Mouse (Mus musculus) liver, embryonic 13.5 days (tissue): ENCODE results near the gene Pdf. TPM values are rescaled to one million over a fixed set of nuclear protein-coding genes. Genes with fewer than 3 reads are reported as not detected.

ENCODE experiments used
- ATAC-seq: fragments of 200-750 bp; cut with Nextera tagmentation; 2 replicates; pipeline ENCODE4 v1.8.0; 2017; ENCODE audit warnings: low read depth, mild to moderate bottlenecking, moderate number of reproducible peaks, moderate library complexity
- DNase-seq: peaks from one replicate; pipeline ENCODE4 v3.0.0; 2022
- H3K27ac ChIP-seq: fragments of 300-500 bp; sonication (generic); 2 replicates; pipeline ENCODE4 v1.5.1; 2015; ENCODE audit warnings: moderate library complexity, mild to moderate bottlenecking, inconsistent platforms
- H3K27me3 ChIP-seq: fragments of 300-500 bp; sonication (generic); 2 replicates; pipeline ENCODE4 v1.6.1; 2015; ENCODE audit warnings: mild to moderate bottlenecking, inconsistent platforms
- H3K36me3 ChIP-seq: fragments of 300-500 bp; sonication (generic); 2 replicates; pipeline ENCODE4 v1.6.1; 2015; ENCODE audit warnings: mild to moderate bottlenecking, inconsistent platforms
- H3K4me1 ChIP-seq: fragments of 300-500 bp; sonication (generic); replicated peaks from 2 replicates; pipeline ENCODE4 v1.6.1; 2015; ENCODE audit warnings: inconsistent platforms
- H3K4me2 ChIP-seq: fragments of 300-500 bp; sonication (generic); 2 replicates; pipeline ENCODE4 v1.6.1; 2015; ENCODE audit warnings: inconsistent platforms, mild to moderate bottlenecking, moderate library complexity
- H3K4me3 ChIP-seq: fragments of 300-500 bp; sonication (generic); replicated peaks from 2 replicates; pipeline ENCODE4 v1.5.1; 2015; ENCODE audit warnings: mild to moderate bottlenecking, inconsistent platforms
- H3K9ac ChIP-seq: fragments of 300-500 bp; sonication (generic); 2 replicates; pipeline ENCODE4 v1.6.1; 2015; ENCODE audit warnings: mild to moderate bottlenecking, inconsistent platforms
- H3K9me3 ChIP-seq: fragments of 300-500 bp; sonication (generic); replicated peaks from 2 replicates; pipeline ENCODE4 v1.6.1; 2016; ENCODE audit warnings: inconsistent platforms
- WGBS: fragments of 180-500 bp; shearing (Covaris S2); methylation state at CpG from one replicate; pipeline ENCODE4 v1.1.7; 2015; ENCODE audit not compliant: insufficient replicate concordance; 5-methylcytosine and 5-hydroxymethylcytosine counted together
- polyA plus RNA-seq: library from polyadenylated mRNA; unstranded; fragments of >200 nt; fragmentation: Nextera tagmentation; extraction: Ambion mirVana; gene quantifications from 2 replicates; pipeline ENCODE4 v1.2.1, GENCODE M21; 2015

Gene Pdf
- 26.1 and 26.4 TPM in 2 replicates for polyA plus RNA-seq

DNA sequence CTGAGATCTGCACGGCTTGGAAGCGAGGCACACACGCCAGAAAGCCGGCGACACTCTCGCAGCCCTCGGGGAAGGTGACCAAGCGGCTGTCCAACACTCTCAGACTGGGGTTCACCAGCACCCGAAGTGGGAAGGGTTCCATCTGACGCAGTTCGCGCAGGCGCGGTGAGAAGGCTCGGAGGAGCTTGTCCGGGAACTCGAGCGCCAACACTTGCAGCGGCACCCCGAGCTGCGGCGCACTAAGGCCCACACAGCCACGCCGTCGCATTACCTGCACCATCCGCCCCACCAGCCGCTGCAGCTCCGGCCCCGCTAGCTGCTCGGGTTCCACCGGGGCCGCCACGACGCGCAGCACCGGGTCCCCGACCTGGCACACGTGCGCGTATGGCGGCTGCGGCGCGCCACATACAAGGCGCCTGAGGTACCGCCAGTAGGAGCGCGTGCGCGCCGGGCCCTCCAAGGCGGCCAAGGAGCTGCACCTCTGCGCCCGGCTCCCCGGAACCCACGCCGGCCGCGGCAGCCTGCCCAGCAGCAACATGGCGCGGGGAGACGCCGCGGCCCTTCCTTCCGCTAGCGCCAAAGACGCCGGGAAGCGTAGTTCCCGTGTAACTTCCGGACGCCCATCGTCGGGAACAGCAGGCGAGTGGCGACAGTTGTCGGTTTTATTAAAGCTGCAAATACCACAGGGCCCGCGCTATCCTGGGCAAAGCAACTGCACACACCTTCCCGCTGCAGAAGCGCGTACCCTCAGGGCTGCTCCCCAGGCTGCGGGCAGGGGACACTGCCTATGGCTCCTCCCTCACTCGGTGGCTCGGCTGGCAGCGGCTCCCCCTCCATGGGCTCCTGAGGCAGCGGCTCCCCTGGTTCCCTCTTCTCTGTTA lies at the start of gene Pdf:
TSS of gene Pdf (minus strand) at position 554 of the 881 bp plus-strand sequence.
- ATAC-seq = peak; percentile 82

GRCm38 (mm10) chr8:107096366-107097036 lies 48.1 kb upstream of the Pdf start, which contains the start of gene Terf2:
Terf2 (minus strand) TSS chr8:107096547.
- H3K4me2 ChIP-seq = peak within 1 kb of the TSS; percentile 75
- peak within 1 kb of the TSS; percentile 95 for H3K9ac ChIP-seq
- no peaks in the 10 kb centered on the region for H3K9me3 ChIP-seq
- H3K4me1 ChIP-seq = peaks cover 26% of the 10 kb centered on the region
- peaks cover 21% of the 10 kb centered on the region for H3K36me3 ChIP-seq
- H3K27me3 ChIP-seq = no peaks in the 10 kb centered on the region
- WGBS = 3% methylated on average over 36 of the region's 39 CpGs
- peak; percentile 87 for DNase-seq
- peak; percentile 93 for ATAC-seq
- H3K4me3 ChIP-seq = peak within 1 kb of the TSS; percentile 83
- peak within 1 kb of the TSS; percentile 95 for H3K27ac ChIP-seq

More for the DNA sequence above, at the start of gene Pdf:
- Histone ChIP-seq H3K4me1 (peaks cover 43% of the 10 kb centered on the region), H3K4me3 (peak within 1 kb of the TSS; percentile 79), H3K9ac (peak within 1 kb of the TSS; percentile 85), H3K27ac (peak within 1 kb of the TSS; percentile 81), H3K27me3 (no peaks in the 10 kb centered on the region), H3K9me3 (no peaks in the 10 kb centered on the region), H3K4me2 (peak within 1 kb of the TSS; percentile 90), H3K36me3 (peaks cover 83% of the 10 kb centered on the region)
- peak; percentile 68 for DNase-seq
- WGBS = under 1% methylated on average over 87 of the region's 87 CpGs

- H3K27ac ChIP-seq = peak overlapping the region; percentile 95
- no peaks in the 10 kb centered on the region for H3K27me3 ChIP-seq
- peak overlapping the region; percentile 75 for H3K4me2 ChIP-seq
- no peaks in the 10 kb centered on the region for H3K9me3 ChIP-seq
- WGBS = under 1% methylated on average over 53 of the region's 53 CpGs
- H3K4me1 ChIP-seq = peaks cover 26% of the 10 kb centered on the region
- no peak for ATAC-seq
- DNase-seq = no peak
- peak overlapping the region; percentile 83 for H3K4me3 ChIP-seq
- peak overlapping the region; percentile 95 for H3K9ac ChIP-seq
- peaks cover 27% of the 10 kb centered on the region for H3K36me3 ChIP-seq
These were observed 47.4 kb upstream of the Pdf start for GRCm38 (mm10) chr8:107095717-107096365.

DNA sequence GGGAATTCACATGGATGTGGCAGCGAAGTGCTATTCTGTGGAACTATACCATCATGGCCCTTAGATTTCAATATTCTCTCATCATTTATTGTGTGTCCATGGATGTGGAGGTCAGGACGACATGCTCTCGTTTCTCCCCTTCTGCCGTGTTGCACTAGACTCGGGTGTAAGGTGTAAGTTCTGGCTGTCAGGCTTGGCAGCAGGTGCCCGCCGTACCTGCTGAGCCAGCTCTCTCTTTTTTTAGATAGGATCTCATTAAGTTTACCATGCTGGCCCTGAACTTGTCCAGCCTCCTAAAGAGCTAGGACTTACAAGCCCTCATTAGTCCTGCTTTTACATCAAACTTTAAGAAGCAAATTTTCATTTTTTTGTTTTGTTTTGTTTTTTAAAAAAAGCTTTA lies 42.1 kb upstream of the Pdf start:
- no peak overlapping the region for H3K4me3 ChIP-seq
- peaks cover 75% of the 10 kb centered on the region for H3K36me3 ChIP-seq
- H3K9me3 ChIP-seq = no peaks in the 10 kb centered on the region
- DNase-seq = no peak
- no peaks in the 10 kb centered on the region for H3K27me3 ChIP-seq
- 90% methylated on average over 7 of the region's 7 CpGs for WGBS
- H3K27ac ChIP-seq = no peak overlapping the region
- H3K4me1 ChIP-seq = peaks cover 20% of the 10 kb centered on the region
- no peak overlapping the region for H3K9ac ChIP-seq
- no peak overlapping the region for H3K4me2 ChIP-seq
- no peak for ATAC-seq

GRCm38 (mm10) chr8:107088526-107089063 lies 40.2 kb upstream of the Pdf start:
- Histone ChIP-seq H3K27ac (no peak overlapping the region), H3K36me3 (peaks cover 80% of the 10 kb centered on the region), H3K9me3 (no peaks in the 10 kb centered on the region), H3K9ac (no peak overlapping the region), H3K4me1 (peaks cover under 1% of the 10 kb centered on the region; the same call in 1 of the 2 replicates), H3K4me3 (no peak overlapping the region), H3K4me2 (no peak overlapping the region), H3K27me3 (no peaks in the 10 kb centered on the region)
- WGBS = 90% methylated on average over 5 of the region's 5 CpGs
- DNase-seq (no peak), ATAC-seq (no peak)

- Histone ChIP-seq H3K36me3 (peaks cover 82% of the 10 kb centered on the region), H3K9me3 (no peaks in the 10 kb centered on the region), H3K27ac (no peak overlapping the region), H3K27me3 (no peaks in the 10 kb centered on the region), H3K4me2 (no peak overlapping the region), H3K4me1 (no peaks in the 10 kb centered on the region), H3K4me3 (no peak overlapping the region), H3K9ac (no peak overlapping the region)
- ATAC-seq (no peak), DNase-seq (no peak)
- WGBS = 93% methylated on average over 5 of the region's 5 CpGs
These were observed 37.6 kb upstream of the Pdf start for GRCm38 (mm10) chr8:107086018-107086417.

DNA sequence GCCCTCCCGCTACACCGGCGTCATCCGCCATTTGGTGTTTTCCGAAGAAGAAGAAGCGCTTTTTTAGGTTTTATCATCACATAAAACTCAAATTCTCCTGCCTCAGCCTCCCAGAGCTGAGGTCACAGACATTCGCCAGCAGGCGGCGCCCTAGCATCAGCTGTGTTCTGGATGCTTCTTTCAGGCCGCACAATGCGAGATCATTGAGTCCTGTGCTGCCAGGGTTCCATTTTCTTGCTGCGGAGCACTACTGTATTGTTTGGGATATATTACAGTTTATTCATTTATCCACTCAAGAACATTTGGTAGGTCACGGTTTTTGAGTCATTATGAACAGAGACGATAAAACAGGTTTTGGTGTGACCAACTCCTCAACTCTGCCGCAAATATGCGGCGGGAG lies 36.9 kb upstream of the Pdf start:
- H3K36me3 ChIP-seq = peaks cover 82% of the 10 kb centered on the region
- ATAC-seq (no peak), DNase-seq (no peak)
- H3K27ac ChIP-seq = no peak overlapping the region
- H3K4me1 ChIP-seq = no peaks in the 10 kb centered on the region
- no peak overlapping the region for H3K4me2 ChIP-seq
- no peak overlapping the region for H3K4me3 ChIP-seq
- no peaks in the 10 kb centered on the region for H3K27me3 ChIP-seq
- WGBS = 92% methylated on average over 17 of the region's 17 CpGs
- no peaks in the 10 kb centered on the region for H3K9me3 ChIP-seq
- no peak overlapping the region for H3K9ac ChIP-seq

- ATAC-seq = no peak
- WGBS = 78% methylated on average over 7 of the region's 7 CpGs
These were observed 27.9 kb upstream of the Pdf start for GRCm38 (mm10) chr8:107076239-107076888.

GRCm38 (mm10) chr8:107074128-107074527 lies 25.7 kb upstream of the Pdf start:
- Histone ChIP-seq H3K36me3 (peaks cover 78% of the 10 kb centered on the region), H3K4me1 (no peaks in the 10 kb centered on the region), H3K9me3 (no peaks in the 10 kb centered on the region), H3K27me3 (no peaks in the 10 kb centered on the region), H3K4me3 (no peak overlapping the region), H3K27ac (no peak overlapping the region), H3K4me2 (no peak overlapping the region), H3K9ac (no peak overlapping the region)
- no peak for DNase-seq
- 70% methylated on average over 1 of the region's 1 CpGs for WGBS
- ATAC-seq = no peak

More at GRCm38 (mm10) chr8:107076239-107076888, 27.9 kb upstream of the Pdf start:
- no peaks in the 10 kb centered on the region for H3K4me1 ChIP-seq
- peaks cover 83% of the 10 kb centered on the region for H3K36me3 ChIP-seq
- no peak overlapping the region for H3K9ac ChIP-seq
- no peak for DNase-seq
- no peak overlapping the region for H3K4me2 ChIP-seq
- no peaks in the 10 kb centered on the region for H3K9me3 ChIP-seq
- H3K27me3 ChIP-seq = no peaks in the 10 kb centered on the region
- H3K27ac ChIP-seq = no peak overlapping the region
- H3K4me3 ChIP-seq = no peak overlapping the region

DNA sequence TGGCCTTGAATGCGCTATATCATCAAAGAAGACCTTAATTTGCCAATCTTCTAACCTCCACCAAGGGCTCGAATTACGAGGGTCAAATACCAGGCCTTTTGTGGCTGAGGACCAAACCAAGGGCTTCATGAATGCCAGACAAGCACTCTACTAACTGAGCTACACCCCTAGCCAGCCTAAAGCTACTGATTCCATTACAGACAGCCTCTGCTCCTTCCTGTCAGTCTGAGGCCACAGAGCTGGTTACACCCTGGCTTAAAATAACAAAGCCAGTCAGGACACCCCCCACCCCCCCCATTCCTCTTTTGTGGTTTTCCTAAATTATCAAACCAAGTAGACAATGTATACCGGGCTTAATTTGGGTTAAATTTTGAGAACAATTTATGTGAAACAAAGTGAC lies 25.3 kb upstream of the Pdf start:
- Histone ChIP-seq H3K4me1 (no peaks in the 10 kb centered on the region), H3K9ac (no peak overlapping the region), H3K36me3 (peaks cover 78% of the 10 kb centered on the region), H3K4me3 (no peak overlapping the region), H3K4me2 (no peak overlapping the region), H3K27ac (no peak overlapping the region), H3K9me3 (no peaks in the 10 kb centered on the region), H3K27me3 (no peaks in the 10 kb centered on the region)
- ATAC-seq (no peak), DNase-seq (no peak)
- WGBS = 70% methylated on average over 4 of the region's 4 CpGs
